Mouse (Mus musculus): ENCODE measurements at regions not wholly inside any gene's neighbourhood (a gene's known extent, or its start where the extent isn't known, plus 50 kb on each side); places are given as distances from the start of the nearest gene placed in this dataset.

GRCm38 (mm10) chr14:55386773-55387172 is 91.8 kb upstream of the Dhrs4 start:
- no peak for TF ChIP-seq CTCF (IDR thresholded peaks at IDR 0.05; ENCODE audit: extremely low read depth, insufficient read depth, low read length)
- no peak for TF ChIP-seq POLR2A (IDR thresholded peaks at IDR 0.05; ENCODE audit: extremely low read depth, insufficient read depth, low read length)

Measured in cortical plate, adult 2 months (tissue).